Mouse (Mus musculus): ENCODE results near the gene Lrrc51. TPM values are rescaled to one million over a fixed set of nuclear protein-coding genes. Genes with fewer than 3 reads are reported as not detected.

Gene Lrrc51
- polyA plus RNA-seq, 1 experiment = 2.5 TPM

DNA sequence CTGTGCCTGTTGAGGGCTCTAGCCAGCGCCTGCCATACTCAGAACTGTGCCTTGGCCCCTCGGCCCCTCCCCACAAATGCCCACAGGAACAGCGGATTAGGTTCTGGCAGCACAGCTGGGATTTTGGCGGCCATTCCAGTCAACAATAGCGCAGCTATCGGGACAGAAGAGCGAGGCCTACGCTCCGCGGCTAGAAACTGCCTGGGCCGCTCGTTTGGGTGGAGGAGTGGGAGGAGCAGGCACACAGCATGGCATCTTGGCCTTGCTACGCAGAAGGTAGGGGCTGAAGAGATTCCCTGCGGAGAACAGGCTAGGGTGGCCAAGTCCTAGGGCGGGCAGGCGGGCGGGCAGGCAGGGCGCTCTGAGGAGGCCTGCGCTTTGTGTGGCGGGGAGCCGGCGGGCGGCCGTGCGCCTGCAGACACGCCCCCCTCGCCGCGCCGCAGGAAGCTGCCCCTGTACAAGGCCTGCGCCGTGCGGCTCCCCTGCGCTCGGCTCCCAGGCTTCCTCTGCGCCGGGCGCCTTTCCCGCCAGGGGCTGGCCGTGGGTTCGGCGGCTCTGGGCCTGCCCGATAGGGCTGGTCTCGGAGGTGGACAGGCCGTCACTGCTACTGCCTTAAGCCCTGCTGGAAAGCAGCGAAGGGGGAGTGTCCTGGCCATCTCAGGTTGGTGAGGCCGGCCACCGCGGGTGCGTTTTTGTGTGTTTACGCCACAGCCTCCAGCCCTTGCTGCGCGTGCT lies 36.2 kb upstream of the Lrrc51 start:
- peak overlapping the region; percentile 76 for H3K4me3 ChIP-seq (ENCODE audit: extremely low read depth, insufficient read depth, insufficient read length)
- H3K27ac ChIP-seq (ENCODE audit: insufficient read depth, low read length) = peak overlapping the region; percentile 96
- peaks cover 3% of the 10 kb centered on the region; the same call in 1 of the 2 replicates for H3K4me1 ChIP-seq (ENCODE audit: control insufficient read depth, insufficient read depth, insufficient read length)
- WGBS = under 1% methylated on average over 35 of the region's 53 CpGs
- peak; percentile 62 to 82 for DNase-seq (ENCODE audit: low read depth in 1 of 2, low spot score in 2 of 2)
- no peaks in the 10 kb centered on the region for H3K36me3 ChIP-seq (ENCODE audit: control insufficient read depth, insufficient read depth, low read length)
- peak; percentile 33 for TF ChIP-seq POLR2A (IDR thresholded peaks at IDR 0.05; ENCODE audit: low read depth, low read length)
- no peak for TF ChIP-seq CTCF (IDR thresholded peaks at IDR 0.05; ENCODE audit: extremely low read depth, insufficient read depth, insufficient read length, insufficient replicate concordance)
- no peaks in the 10 kb centered on the region for H3K27me3 ChIP-seq (ENCODE audit: control insufficient read depth, insufficient read depth, low read length)

GRCm38 (mm10) chr7:101968751-101969150 lies 35.1 kb upstream of the Lrrc51 start:
- TF ChIP-seq POLR2A (IDR thresholded peaks at IDR 0.05; ENCODE audit: low read depth, low read length) (no peak), CTCF (IDR thresholded peaks at IDR 0.05; ENCODE audit: extremely low read depth, insufficient read depth, insufficient read length, insufficient replicate concordance) (no peak)
- no peak for DNase-seq (ENCODE audit: low read depth in 1 of 2, low spot score in 2 of 2)
- no peak overlapping the region for H3K4me3 ChIP-seq (ENCODE audit: extremely low read depth, insufficient read depth, insufficient read length)
- peaks cover 3% of the 10 kb centered on the region; the same call in 1 of the 2 replicates for H3K4me1 ChIP-seq (ENCODE audit: control insufficient read depth, insufficient read depth, insufficient read length)
- H3K27ac ChIP-seq (ENCODE audit: insufficient read depth, low read length) = no peak overlapping the region
- H3K36me3 ChIP-seq (ENCODE audit: control insufficient read depth, insufficient read depth, low read length) = no peaks in the 10 kb centered on the region
- WGBS = 88% methylated on average over 2 of the region's 2 CpGs
- H3K27me3 ChIP-seq (ENCODE audit: control insufficient read depth, insufficient read depth, low read length) = no peaks in the 10 kb centered on the region

- TF ChIP-seq POLR2A (IDR thresholded peaks at IDR 0.05; ENCODE audit: low read depth, low read length) = no peak
- TF ChIP-seq CTCF (IDR thresholded peaks at IDR 0.05; ENCODE audit: extremely low read depth, insufficient read depth, insufficient read length, insufficient replicate concordance) = no peak
- H3K4me1 ChIP-seq (ENCODE audit: control insufficient read depth, insufficient read depth, insufficient read length) = no peaks in the 10 kb centered on the region
- H3K27ac ChIP-seq (ENCODE audit: insufficient read depth, low read length) = no peak overlapping the region
- no peak overlapping the region for H3K4me3 ChIP-seq (ENCODE audit: extremely low read depth, insufficient read depth, insufficient read length)
- H3K27me3 ChIP-seq (ENCODE audit: control insufficient read depth, insufficient read depth, low read length) = no peaks in the 10 kb centered on the region
- 93% methylated on average over 1 of the region's 1 CpGs for WGBS
- H3K36me3 ChIP-seq (ENCODE audit: control insufficient read depth, insufficient read depth, low read length) = no peaks in the 10 kb centered on the region
- DNase-seq (ENCODE audit: low read depth in 1 of 2, low spot score in 2 of 2) = no peak
Measured at GRCm38 (mm10) chr7:101967256-101967655, 33.6 kb upstream of the Lrrc51 start.

DNA sequence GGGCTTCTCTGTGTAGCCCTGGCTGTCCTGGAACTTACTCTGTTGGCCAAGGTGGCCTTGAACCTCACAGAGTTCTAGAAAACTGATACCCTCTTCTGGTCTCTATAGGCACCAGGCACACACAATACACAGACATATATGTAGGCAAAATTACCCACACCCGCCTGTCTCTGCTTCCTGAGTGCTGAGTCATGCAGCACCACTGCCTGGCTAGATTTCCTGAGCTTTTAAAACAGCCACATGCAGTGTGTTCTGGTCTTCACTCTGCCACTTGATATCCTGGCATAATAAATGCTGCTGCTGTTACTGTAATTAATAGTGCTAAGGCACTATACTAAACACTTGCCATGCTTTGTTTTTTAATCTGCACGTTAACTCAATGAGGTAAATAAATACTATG lies 31.9 kb upstream of the Lrrc51 start:
- WGBS = 39% methylated on average over 2 of the region's 2 CpGs
- TF ChIP-seq POLR2A (IDR thresholded peaks at IDR 0.05; ENCODE audit: low read depth, low read length) = no peak
- TF ChIP-seq CTCF (IDR thresholded peaks at IDR 0.05; ENCODE audit: extremely low read depth, insufficient read depth, insufficient read length, insufficient replicate concordance) = no peak
- DNase-seq (ENCODE audit: low read depth in 1 of 2, low spot score in 2 of 2) = no peak
- H3K27me3 ChIP-seq (ENCODE audit: control insufficient read depth, insufficient read depth, low read length) = no peaks in the 10 kb centered on the region
- no peaks in the 10 kb centered on the region for H3K4me1 ChIP-seq (ENCODE audit: control insufficient read depth, insufficient read depth, insufficient read length)
- no peaks in the 10 kb centered on the region for H3K36me3 ChIP-seq (ENCODE audit: control insufficient read depth, insufficient read depth, low read length)
- no peak overlapping the region for H3K27ac ChIP-seq (ENCODE audit: insufficient read depth, low read length)
- no peak overlapping the region for H3K4me3 ChIP-seq (ENCODE audit: extremely low read depth, insufficient read depth, insufficient read length)

GRCm38 (mm10) chr7:101964551-101964950 lies 30.9 kb upstream of the Lrrc51 start:
- no peak overlapping the region for H3K27ac ChIP-seq (ENCODE audit: insufficient read depth, low read length)
- H3K4me3 ChIP-seq (ENCODE audit: extremely low read depth, insufficient read depth, insufficient read length) = no peak overlapping the region
- no peak for DNase-seq (ENCODE audit: low read depth in 1 of 2, low spot score in 2 of 2)
- no peaks in the 10 kb centered on the region for H3K27me3 ChIP-seq (ENCODE audit: control insufficient read depth, insufficient read depth, low read length)
- H3K36me3 ChIP-seq (ENCODE audit: control insufficient read depth, insufficient read depth, low read length) = no peaks in the 10 kb centered on the region
- H3K4me1 ChIP-seq (ENCODE audit: control insufficient read depth, insufficient read depth, insufficient read length) = no peaks in the 10 kb centered on the region
- TF ChIP-seq POLR2A (IDR thresholded peaks at IDR 0.05; ENCODE audit: low read depth, low read length) (no peak), CTCF (IDR thresholded peaks at IDR 0.05; ENCODE audit: extremely low read depth, insufficient read depth, insufficient read length, insufficient replicate concordance) (no peak)
- 87% methylated on average over 4 of the region's 4 CpGs for WGBS

DNA sequence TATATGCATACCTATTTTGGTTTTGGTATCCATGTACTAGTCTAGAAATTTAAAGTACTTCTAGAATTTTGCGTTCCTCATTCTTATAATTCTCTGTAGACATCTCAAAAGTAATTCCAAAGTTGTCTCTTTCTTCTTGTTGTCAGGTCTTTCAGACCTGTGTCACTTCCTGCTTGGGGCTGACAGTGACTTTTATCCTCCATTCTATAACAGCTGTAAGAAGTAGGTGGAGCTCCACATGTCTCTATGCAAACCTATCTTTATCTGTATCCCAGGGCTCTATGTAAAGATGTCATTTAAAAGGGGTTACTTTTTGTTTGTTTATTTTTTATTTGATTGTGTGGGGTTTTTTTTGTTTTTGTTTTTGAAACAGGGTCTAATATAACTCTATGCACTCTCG lies 29.9 kb upstream of the Lrrc51 start:
- H3K4me1 ChIP-seq (ENCODE audit: control insufficient read depth, insufficient read depth, insufficient read length) = no peaks in the 10 kb centered on the region
- DNase-seq (ENCODE audit: low read depth in 1 of 2, low spot score in 2 of 2) = no peak
- H3K4me3 ChIP-seq (ENCODE audit: extremely low read depth, insufficient read depth, insufficient read length) = no peak overlapping the region
- H3K27me3 ChIP-seq (ENCODE audit: control insufficient read depth, insufficient read depth, low read length) = no peaks in the 10 kb centered on the region
- no peak overlapping the region for H3K27ac ChIP-seq (ENCODE audit: insufficient read depth, low read length)
- no peak for TF ChIP-seq POLR2A (IDR thresholded peaks at IDR 0.05; ENCODE audit: low read depth, low read length)
- TF ChIP-seq CTCF (IDR thresholded peaks at IDR 0.05; ENCODE audit: extremely low read depth, insufficient read depth, insufficient read length, insufficient replicate concordance) = no peak
- 77% methylated on average over 2 of the region's 2 CpGs for WGBS
- no peaks in the 10 kb centered on the region for H3K36me3 ChIP-seq (ENCODE audit: control insufficient read depth, insufficient read depth, low read length)

DNA sequence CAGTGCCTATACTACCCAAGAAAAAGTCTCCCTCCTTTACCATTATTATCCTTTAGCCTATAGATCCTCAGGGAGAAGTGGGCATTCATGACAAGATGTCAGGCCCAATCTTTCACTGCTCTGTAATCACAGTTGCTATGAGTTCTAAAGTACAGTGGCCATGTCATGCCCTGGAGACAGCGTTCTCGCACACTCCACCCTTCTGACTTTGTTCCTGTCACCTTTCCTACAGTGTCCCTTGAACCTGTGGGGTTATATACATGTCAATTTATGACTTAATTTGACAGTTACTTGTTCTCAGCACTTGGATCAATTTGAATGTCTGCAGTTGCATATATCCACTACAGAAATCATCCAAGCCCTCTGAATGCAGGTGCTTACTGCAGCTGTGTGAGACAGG lies 29.1 kb upstream of the Lrrc51 start:
- no peak overlapping the region for H3K27ac ChIP-seq (ENCODE audit: insufficient read depth, low read length)
- no peak for DNase-seq (ENCODE audit: low read depth in 1 of 2, low spot score in 2 of 2)
- H3K4me1 ChIP-seq (ENCODE audit: control insufficient read depth, insufficient read depth, insufficient read length) = no peaks in the 10 kb centered on the region
- H3K36me3 ChIP-seq (ENCODE audit: control insufficient read depth, insufficient read depth, low read length) = no peaks in the 10 kb centered on the region
- TF ChIP-seq POLR2A (IDR thresholded peaks at IDR 0.05; ENCODE audit: low read depth, low read length) (no peak), CTCF (IDR thresholded peaks at IDR 0.05; ENCODE audit: extremely low read depth, insufficient read depth, insufficient read length, insufficient replicate concordance) (no peak)
- H3K4me3 ChIP-seq (ENCODE audit: extremely low read depth, insufficient read depth, insufficient read length) = no peak overlapping the region
- WGBS = 98% methylated on average over 2 of the region's 2 CpGs
- H3K27me3 ChIP-seq (ENCODE audit: control insufficient read depth, insufficient read depth, low read length) = no peaks in the 10 kb centered on the region
